Mouse (Mus musculus) olfactory bulb, adult 2 months (tissue): Measurements from ENCODE around the gene Ano1. TPM values are rescaled to one million over a fixed set of nuclear protein-coding genes. Genes with fewer than 3 reads are reported as not detected.

Source experiments
- H3K27ac ChIP-seq: fragments of 200-500 bp; 2 replicates; pipeline ENCODE4 v1.5.1; 2012; ENCODE audit warnings: low read depth, low read length; ENCODE audit not compliant: insufficient read depth
- H3K4me1 ChIP-seq: fragments of 200-500 bp; 2 replicates; pipeline ENCODE4 v1.6.1; 2012; ENCODE audit warnings: low read length; ENCODE audit not compliant: control insufficient read depth, insufficient read depth
- H3K4me3 ChIP-seq: fragments of 200-500 bp; 2 replicates; pipeline ENCODE4 v1.5.1; 2012; ENCODE audit warnings: mild to moderate bottlenecking, low read depth, low read length, moderate library complexity; ENCODE audit not compliant: insufficient read depth
- CTCF ChIP-seq: fragments of 200-500 bp; IDR thresholded peaks from 2 replicates; pipeline ENCODE4 v1.5.1; 2012; ENCODE audit warnings: low read depth, mild to moderate bottlenecking, low read length, moderate library complexity; ENCODE audit not compliant: insufficient read depth
- POLR2A ChIP-seq: fragments of 200-500 bp; IDR thresholded peaks from 2 replicates; pipeline ENCODE4 v1.6.1; 2012; ENCODE audit warnings: mild to moderate bottlenecking, low read depth, low read length, moderate library complexity; ENCODE audit not compliant: insufficient read depth
- WGBS: fragments of 180-500 bp; shearing (Covaris S2); methylation state at CpG from one replicate; pipeline ENCODE4 v1.1.7; 2018; 5-methylcytosine and 5-hydroxymethylcytosine counted together
- polyA plus RNA-seq: library from polyadenylated mRNA; stranded (reverse); fragments of >200 nt; gene quantifications from 2 replicates; pipeline ENCODE4 v1.2.4, GENCODE M21; 2012; ENCODE audit warnings: low replicate concordance; ENCODE audit not compliant: missing spikeins, insufficient read depth, insufficient read length

Ano1 gene
- polyA plus RNA-seq, 1 experiment: not detected

- Histone ChIP-seq H3K4me3 (no peak overlapping the region), H3K27ac (no peak overlapping the region), H3K4me1 (peaks cover 11% of the 10 kb centered on the region)
- TF ChIP-seq POLR2A: no peak
- TF ChIP-seq CTCF: no peak
- 50% methylated on average over 22 of the region's 22 CpGs for WGBS
Observed at GRCm38 (mm10) chr7:144620721-144621681, 130.8 kb downstream of the Ano1 start.

- no peak for TF ChIP-seq CTCF
- TF ChIP-seq POLR2A: no peak
- H3K27ac ChIP-seq: no peak overlapping the region
- no peak overlapping the region for H3K4me3 ChIP-seq
- peaks cover 16% of the 10 kb centered on the region for H3K4me1 ChIP-seq
Observed at GRCm38 (mm10) chr7:144620315-144620714, 131.5 kb downstream of the Ano1 start.

DNA sequence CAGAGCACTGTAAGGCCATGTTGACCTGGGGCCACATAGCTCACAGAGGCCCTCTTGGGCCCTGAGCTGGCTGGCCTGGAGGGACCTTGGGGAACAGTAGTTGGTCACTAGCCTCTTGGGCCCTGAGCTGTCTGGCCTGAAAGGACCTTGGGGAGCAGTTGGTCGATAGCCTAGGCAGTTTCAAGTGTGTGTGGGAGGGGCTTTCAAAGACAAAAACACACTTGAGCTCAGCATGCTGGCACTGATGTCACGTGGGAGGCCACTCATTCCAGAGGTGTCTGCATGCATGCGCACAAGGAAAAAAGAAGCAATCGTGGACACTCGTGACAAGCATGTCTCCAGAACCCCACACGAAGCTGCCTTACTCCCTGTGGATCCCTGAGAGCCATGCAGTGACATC, 136.4 kb downstream of the Ano1 start:
- H3K4me1 ChIP-seq: 0 out of 2 replicates have a peak, but pooled peaks cover 5% of the 10 kb centered on the region
- WGBS: 72% methylated on average over 6 of the region's 6 CpGs
- no peak overlapping the region for H3K27ac ChIP-seq
- H3K4me3 ChIP-seq: no peak overlapping the region
- TF ChIP-seq CTCF (no peak), POLR2A (no peak)

- no peak for TF ChIP-seq POLR2A
- no peak for TF ChIP-seq CTCF
- 86% methylated on average over 4 of the region's 4 CpGs for WGBS
- no peak overlapping the region for H3K27ac ChIP-seq
- no peak overlapping the region for H3K4me3 ChIP-seq
- H3K4me1 ChIP-seq: 0 out of 2 replicates have a peak, but pooled peaks cover 5% of the 10 kb centered on the region
Observed at GRCm38 (mm10) chr7:144612829-144613228, 138.9 kb downstream of the Ano1 start.

- Histone ChIP-seq H3K4me1 (0 out of 2 replicates have a peak, but pooled peaks cover 5% of the 10 kb centered on the region), H3K4me3 (no peak overlapping the region), H3K27ac (no peak overlapping the region)
- WGBS: 63% methylated on average over 4 of the region's 4 CpGs
- no peak for TF ChIP-seq CTCF
- no peak for TF ChIP-seq POLR2A
Observed at GRCm38 (mm10) chr7:144612351-144612750, 139.4 kb downstream of the Ano1 start.

DNA sequence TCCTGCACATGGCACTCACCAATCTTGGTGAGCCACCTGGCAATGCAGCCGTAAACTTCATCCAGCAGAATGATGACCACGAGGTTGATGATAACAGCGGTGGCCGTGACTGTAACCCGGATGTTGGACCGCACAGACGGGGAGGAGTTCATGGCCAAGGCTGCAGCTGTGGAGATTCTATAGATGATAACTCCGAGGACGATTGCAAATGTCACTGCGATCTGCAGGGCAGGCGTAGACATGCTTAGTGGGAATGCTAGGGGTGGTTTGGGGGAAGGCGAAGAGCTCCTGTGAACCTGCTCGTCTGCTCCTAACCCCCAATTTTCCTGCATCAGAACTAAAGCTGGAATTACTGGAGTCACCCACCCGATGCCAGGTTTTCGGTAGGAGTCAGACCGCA, 140.2 kb downstream of the Ano1 start:
- 0 out of 2 replicates have a peak, but pooled peaks cover 5% of the 10 kb centered on the region for H3K4me1 ChIP-seq
- TF ChIP-seq CTCF (no peak), POLR2A (no peak)
- WGBS: 87% methylated on average over 16 of the region's 16 CpGs
- no peak overlapping the region for H3K4me3 ChIP-seq
- H3K27ac ChIP-seq: no peak overlapping the region

- Histone ChIP-seq H3K4me3 (no peak overlapping the region), H3K4me1 (no peaks in the 10 kb centered on the region), H3K27ac (no peak overlapping the region)
- no peak for TF ChIP-seq POLR2A
- TF ChIP-seq CTCF: no peak
- WGBS: 88% methylated on average over 7 of the region's 7 CpGs
Observed at GRCm38 (mm10) chr7:144609568-144609967, 142.2 kb downstream of the Ano1 start.

- Histone ChIP-seq H3K4me3 (no peak overlapping the region), H3K27ac (no peak overlapping the region), H3K4me1 (no peaks in the 10 kb centered on the region)
- 95% methylated on average over 15 of the region's 15 CpGs for WGBS
- TF ChIP-seq CTCF: no peak
- TF ChIP-seq POLR2A: no peak
Observed at GRCm38 (mm10) chr7:144607862-144608261, 143.9 kb downstream of the Ano1 start.

DNA sequence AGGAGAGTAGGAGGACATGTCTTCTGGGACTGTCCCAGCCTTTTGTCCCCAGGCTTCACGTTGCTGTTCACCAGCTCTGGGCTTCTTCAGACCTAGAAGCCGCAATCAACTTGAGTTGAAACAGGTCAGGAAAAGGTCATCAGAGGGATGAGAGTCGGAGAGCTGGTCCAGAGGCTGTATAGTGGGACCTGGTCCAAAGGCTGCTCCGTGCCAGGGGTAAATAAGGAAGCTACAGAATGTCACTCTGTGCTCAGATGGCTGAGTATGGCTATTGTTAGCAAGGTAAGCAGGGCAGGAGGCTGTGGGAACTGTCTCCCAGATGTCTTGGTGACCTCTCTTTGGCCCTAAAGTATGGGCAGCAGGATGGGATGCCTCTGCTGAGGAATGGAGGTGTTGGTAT, 147.0 kb downstream of the Ano1 start:
- Histone ChIP-seq H3K4me1 (no peaks in the 10 kb centered on the region), H3K27ac (no peak overlapping the region)
- 77% methylated on average over 4 of the region's 4 CpGs for WGBS

More for the DNA sequence above, 147.0 kb downstream of the Ano1 start:
- TF ChIP-seq POLR2A: no peak
- no peak for TF ChIP-seq CTCF
- H3K4me3 ChIP-seq: no peak overlapping the region
